Mouse (Mus musculus) kidney, postnatal 10 days (tissue): ENCODE measurements around the gene Gm5108.
A peak's percentile ranks its signal among the peaks of the same experiment; 100 is the strongest.

Experiments used
- DNase-seq: peaks from one replicate; pipeline ENCODE4 v3.0.0; 2021; ENCODE audit warnings: mixed read lengths

Gm5108 gene

GRCm38 (mm10) chr5:67941369-67941768 is at the start of gene Gm5108:
Gene Gm5108, plus strand, starts transcription at chr5:67941669.
- DNase-seq, result no peak

DNA sequence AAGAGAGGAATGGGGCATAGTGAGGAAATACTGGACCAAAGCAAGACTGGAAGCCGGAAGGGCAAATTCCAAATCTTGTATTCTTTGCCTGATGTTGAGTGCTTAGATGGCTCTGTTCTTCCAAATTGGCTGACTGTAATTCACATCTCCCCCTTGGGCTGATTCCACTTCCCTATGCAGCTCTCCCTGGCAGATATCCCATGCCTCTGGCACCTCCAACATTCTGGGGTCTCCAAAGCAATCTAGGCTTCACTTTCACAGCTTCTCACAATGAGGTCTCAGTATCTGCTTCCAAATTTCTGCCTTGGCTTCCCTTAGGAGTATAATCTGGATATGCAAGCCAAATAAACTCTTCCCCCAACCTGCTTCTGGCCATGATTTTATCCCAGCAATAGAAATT is 42.5 kb upstream of the Gm5108 start:
- DNase-seq, result no peak

DNA sequence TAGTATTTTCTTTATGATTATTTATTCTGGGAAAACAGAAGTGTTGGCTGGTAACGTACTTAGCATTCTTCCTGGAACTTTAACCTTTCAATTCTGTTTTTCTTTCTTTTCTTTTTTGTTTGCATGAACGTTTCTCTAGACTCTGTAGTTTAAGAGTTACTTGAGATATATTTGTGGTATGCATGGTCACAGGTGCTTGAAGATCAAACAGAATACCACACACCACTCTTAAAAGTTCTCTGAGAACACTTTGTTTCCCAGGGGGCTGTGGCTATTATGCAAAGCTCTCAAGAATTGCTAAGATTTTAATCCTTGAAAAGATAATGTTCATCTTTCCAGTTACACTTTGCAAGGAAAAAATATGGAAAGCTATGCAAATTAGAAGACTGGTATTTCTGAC is 36.9 kb upstream of the Gm5108 start:
- no peak for DNase-seq

DNA sequence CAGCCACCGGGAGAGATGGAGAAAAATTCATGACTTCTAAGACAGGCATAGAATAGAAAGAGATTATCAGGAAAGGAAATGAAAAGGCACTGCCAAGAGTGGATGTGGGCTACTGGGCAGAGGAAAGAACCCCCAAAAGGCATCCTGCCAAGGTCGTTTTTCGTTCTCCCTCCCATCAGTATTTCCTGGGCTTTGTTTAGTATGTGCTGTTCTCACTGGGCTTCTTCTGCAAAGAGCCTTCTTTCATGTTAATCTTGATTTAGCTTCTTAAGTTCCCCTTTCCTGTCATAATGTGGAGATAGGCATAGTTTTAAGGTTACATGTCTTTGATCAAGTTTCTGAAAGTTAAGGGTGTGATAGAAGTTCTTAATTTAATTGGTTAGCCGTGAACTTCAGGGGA is 10.9 kb upstream of the Gm5108 start:
- DNase-seq, result no peak

DNA sequence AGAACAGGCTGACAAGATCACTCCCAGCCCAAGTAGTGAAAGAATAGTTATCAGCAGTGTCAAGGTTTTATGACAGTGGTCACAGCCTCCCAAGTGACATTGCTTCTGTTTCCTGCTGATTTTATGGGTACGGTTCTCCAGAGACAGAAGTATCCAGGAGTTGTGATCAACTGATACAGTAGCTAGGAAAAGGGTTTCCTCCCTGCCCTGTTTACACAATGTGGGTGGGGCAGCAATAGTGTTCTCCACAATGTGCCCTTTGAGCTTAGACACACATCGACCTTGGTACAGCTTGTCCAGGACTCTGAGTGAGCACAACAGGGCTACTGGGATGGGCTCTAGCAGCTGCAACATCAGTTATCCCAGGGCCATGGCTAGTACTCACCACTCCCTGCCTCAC is 9.8 kb upstream of the Gm5108 start:
- no peak for DNase-seq

DNA sequence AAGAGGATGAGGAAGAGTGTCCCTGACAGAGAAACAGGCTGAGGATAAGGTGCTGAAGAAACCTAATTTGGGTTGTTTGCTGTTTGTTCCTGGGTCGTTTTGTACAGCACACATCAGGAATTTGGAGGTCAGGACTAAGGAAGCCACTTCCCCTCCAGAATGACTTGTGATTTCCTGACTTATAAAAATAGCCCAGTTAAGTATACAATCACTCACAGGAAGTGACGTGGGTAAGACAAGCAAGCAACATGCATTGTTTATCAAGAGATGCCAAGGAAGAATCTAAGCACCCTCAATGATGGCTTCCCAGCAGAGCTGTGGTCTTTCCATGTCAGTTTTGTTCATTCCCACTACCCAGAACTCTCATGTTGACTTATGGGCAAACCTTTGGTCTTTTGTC is 1.7 kb downstream of the Gm5108 start:
- no peak for DNase-seq

DNA sequence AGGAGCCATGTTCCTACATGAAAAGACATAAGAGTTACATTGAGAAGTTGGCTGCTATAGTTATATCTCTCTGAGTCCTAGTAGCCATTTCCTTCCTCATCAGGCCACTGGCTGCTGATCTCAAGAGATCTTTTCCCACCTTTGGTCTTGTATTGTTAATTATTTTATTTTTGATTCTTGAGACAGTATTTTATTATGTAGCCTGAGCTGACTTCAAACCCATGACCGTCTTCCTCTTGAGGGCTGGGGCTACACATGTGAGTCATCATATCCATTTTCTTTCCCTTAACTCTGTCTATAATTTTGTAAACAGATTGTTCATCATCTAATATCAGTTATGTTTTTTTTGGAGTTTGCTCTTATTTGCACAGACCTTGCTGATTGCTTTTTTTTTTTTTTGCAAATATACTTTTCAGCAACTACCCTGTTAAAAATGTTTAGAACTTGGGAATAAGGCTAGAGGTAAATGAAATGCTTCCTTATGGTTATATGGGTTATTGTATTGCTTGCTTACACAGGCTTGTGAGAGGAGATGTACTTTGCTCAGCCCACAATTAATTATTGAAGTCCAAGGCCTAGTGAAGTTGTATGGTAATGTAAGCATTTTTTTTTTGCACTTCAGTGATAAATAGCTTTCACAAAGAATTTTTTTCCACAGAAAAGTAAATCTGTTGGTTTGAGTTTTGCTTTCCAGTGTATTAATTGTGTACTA is 2.8 kb downstream of the Gm5108 start:
- DNase-seq, result no peak

- no peak for DNase-seq
These were observed 4.9 kb downstream of the Gm5108 start, which contains the start of gene Gm21905 for GRCm38 (mm10) chr5:67946321-67946720. Gene Gm21905, minus strand, starts transcription at chr5:67946421.

GRCm38 (mm10) chr5:67947006-67947405 is 5.5 kb downstream of the Gm5108 start:
- DNase-seq, result peak; percentile 39

- no peak for DNase-seq
These were observed 6.6 kb downstream of the Gm5108 start for GRCm38 (mm10) chr5:67948074-67948473.

GRCm38 (mm10) chr5:67954097-67954496 is 12.6 kb downstream of the Gm5108 start:
- DNase-seq, result no peak

- no peak for DNase-seq
These were observed 14.0 kb downstream of the Gm5108 start for GRCm38 (mm10) chr5:67955486-67955885.

DNA sequence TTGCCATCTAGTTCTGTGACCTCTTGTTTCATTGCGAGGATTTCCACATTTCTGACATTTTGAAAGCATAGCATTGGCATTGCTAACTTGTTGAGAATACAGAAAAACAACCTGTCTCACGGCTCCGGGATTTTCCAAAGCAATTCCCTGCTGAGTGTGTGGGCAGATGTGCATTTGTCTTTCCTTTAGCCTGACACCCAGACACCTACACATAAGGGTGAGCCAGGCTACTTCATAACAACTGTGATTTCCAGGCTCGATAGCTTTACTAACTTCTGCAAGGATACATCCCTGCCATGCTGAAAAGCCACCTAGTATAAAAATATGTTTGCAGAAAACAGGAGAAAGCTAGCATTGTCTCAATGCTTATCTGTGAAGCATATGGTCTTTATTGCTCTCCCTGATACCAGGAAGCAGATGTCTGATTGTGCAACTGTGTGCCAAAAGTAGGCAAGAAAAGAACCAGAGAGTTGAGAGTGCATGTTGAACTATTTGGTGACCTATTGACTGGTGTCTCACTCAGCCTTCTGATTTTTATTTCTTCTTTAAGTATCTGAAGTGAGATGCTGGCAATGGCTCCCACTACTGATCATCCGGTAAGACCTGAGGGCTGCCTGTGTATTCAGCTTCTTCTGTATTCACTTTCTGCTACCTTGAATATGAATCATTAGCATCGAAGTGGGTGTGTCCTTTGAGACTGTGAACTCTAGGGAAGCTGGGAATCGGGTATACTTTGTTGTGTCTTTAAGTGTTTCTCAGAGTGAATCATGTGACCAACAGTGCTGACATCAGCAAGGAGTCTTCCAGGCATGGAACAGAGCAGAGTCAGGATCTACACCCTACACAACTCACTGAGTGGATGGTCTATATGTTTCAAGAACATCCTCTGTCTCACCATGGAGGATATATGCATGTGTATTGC is 20.5 kb downstream of the Gm5108 start:
- DNase-seq, result no peak

GRCm38 (mm10) chr5:67969536-67969935 is 28.1 kb downstream of the Gm5108 start:
- DNase-seq, result no peak

DNA sequence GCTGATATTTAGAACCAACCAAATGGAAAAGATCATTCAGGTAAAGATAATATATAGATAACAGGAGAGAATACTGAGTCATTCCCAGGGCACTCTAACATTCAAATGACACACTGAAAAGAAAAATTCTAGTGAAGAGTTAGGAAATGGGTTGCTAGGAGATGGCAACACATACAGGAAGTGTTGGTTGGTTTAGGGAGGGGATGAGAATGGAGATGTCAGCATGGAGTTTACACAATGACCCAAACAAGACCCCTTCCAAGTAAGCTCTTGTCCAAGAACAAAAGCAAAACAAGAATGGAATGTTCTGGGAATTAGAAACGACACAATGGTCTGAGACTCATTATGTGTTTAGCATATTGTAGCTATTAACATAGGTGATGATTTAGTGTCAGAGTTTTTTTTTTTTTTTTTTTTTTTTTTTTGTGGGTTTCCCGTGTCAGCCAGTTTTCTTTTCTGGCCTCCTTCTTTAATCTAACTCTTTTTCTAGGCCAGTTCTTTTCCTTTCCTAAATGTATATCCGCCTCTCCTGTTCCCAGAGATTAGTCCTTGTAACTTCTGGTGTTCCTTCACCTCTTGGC is 40.6 kb downstream of the Gm5108 start:
- no peak for DNase-seq

- no peak for DNase-seq
These were observed 49.0 kb downstream of the Gm5108 start for GRCm38 (mm10) chr5:67990426-67990825.

GRCm38 (mm10) chr5:68002611-68003010 is 61.1 kb downstream of the Gm5108 start:
- DNase-seq, result no peak

- no peak for DNase-seq
These were observed 62.4 kb downstream of the Gm5108 start for GRCm38 (mm10) chr5:68003904-68004303.

DNA sequence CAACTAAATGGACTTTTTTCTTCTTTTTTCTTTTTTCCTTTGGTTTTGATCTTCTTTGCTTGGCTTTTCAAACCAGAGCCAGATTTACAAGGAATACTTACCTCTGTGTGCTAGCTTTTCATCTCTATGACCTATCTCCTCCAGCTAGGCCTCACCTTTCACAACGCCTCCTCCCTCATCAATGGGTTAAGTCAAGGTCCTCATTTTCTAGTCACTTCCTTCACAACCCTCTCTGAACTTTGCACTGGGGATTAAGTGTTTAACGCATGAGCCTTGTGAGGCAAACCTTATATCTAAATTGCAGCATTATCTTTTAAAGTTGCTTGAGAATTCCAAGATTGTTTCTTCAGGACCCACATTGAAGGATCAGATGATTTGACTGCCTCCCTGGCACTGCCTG is 63.0 kb downstream of the Gm5108 start:
- DNase-seq, result no peak

DNA sequence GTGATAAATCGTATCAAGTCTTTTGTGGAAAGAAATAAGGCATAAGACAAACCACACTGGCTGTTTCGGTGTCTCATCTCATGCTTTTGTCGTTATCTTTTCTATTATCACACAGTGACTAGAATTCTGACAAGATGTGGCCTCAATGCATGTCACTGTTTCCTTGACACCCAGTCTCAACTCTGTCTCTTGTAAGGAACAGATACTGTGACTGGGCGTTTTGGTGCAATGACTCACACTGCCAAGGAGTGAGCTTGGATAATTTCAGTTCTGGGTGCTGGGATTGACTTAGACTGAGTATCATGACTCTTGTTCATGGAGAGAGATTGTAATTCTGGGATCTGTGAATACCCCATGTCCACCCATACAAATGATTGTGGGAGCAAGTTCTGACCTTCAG is 65.6 kb downstream of the Gm5108 start:
- no peak for DNase-seq

DNA sequence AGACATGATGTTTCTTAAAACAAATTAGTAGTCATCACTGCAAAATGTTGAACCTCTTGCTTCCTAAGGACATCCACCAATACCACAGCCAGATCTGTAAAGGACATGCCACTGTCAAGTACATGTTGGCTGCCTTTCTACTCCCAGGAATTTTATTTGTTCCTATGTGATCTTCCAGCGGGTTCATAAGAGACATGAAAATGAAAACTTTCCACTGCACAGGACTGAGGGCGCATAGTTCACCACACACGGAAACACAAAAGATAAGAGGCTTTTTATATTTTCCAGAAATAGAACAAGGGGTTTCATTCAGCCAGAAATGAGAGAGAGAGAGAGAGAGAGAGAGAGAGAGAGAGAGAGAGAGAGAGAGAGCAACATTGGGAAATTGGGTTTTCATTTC is 70.1 kb downstream of the Gm5108 start:
- DNase-seq, result no peak

DNA sequence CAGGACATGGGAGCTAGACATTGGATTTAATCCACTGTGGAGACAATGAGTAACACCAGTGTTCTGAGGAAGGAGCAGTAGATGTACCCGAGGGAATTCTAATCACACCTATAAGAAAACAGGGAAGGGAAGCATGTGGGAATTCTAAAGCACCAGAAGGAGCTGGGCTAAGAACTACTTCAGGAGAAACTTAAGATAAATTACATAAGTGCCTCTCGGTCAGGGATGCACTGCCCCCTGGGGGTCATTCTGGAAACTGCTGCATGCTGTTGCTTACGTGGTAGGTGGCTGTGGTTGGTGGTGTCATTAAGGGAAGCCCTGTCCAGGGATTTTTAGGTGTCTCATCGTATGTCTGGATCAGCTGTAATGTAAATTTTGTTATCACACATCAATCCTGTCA is 71.1 kb downstream of the Gm5108 start:
- peak; percentile 91 for DNase-seq

DNA sequence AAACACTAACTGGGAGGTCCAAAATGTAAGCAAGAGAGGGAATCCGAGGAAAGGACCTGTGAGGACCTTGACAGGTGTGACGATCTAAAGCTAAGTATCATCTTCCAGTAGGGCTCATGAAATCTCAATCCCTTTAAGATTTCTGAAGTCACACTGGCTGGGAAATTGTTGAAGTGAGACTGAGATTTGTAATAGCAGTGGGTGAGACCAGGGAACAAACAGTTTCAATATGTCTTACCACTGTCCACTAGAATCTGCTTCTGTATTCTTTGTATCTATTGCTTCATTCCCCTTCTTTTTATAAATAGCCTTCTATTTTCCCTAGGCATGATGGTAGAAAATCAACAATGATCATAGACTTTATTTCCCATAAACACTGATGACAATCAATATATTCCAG is 79.4 kb downstream of the Gm5108 start:
- DNase-seq, result no peak
